Mouse (Mus musculus) liver, embryonic 14.5 days (tissue): ENCODE data around the gene Zfp518b.

Source experiments
- CTCF ChIP-seq: IDR thresholded peaks from 2 replicates; pipeline ENCODE4 v1.5.1; 2016; ENCODE audit warnings: antibody characterized with exemption, low read depth, control low read depth
- EP300 ChIP-seq: IDR thresholded peaks from 2 replicates; pipeline ENCODE4 v1.6.1; 2016; ENCODE audit warnings: antibody characterized with exemption, low read depth

DNA sequence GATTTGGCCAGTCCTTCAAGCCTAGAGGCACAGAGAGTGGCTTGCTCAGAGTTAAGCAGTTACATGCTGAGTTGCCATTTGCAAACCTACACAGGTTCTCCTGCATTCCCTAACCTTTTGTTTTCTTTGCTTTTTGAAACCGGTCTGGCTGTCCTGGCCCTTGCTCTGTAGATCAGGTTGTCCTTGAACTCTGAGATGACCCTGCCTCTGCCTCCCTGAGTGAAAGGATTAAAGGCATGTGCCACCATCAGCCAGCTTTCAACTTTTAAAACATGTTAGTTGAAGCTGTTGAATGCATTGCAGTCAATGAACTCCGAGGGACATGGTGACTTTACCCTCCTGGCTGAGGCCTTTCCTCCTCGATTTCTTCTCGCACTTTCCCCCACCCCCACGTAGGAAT is 25.8 kb downstream of the Zfp518b start:
- TF ChIP-seq CTCF (no peak), EP300 (no peak)
